Mouse (Mus musculus) lung, embryonic 16.5 days (tissue): ENCODE data around the gene Ccdc181. TPM values are rescaled to one million over a fixed set of nuclear protein-coding genes. Genes with fewer than 3 reads are reported as not detected.

Experiments
- ATAC-seq: fragments of 200-750 bp; cut with Nextera tagmentation; 2 replicates; pipeline ENCODE4 v1.8.0; 2017; ENCODE audit warnings: low read depth, mild to moderate bottlenecking, moderate library complexity
- H3K27ac ChIP-seq: fragments of 300-500 bp; sonication (generic); 2 replicates; pipeline ENCODE4 v1.5.1; 2014; ENCODE audit warnings: mild to moderate bottlenecking, control low read depth, low read length
- H3K27me3 ChIP-seq: fragments of 300-500 bp; sonication (generic); 2 replicates; pipeline ENCODE4 v1.6.1; 2014; ENCODE audit warnings: low read depth, low read length, mixed read lengths; ENCODE audit not compliant: control insufficient read depth, insufficient read depth
- H3K36me3 ChIP-seq: fragments of 300-500 bp; sonication (generic); 2 replicates; pipeline ENCODE4 v1.6.1; 2014; ENCODE audit warnings: low read length; ENCODE audit not compliant: control insufficient read depth, insufficient read depth
- H3K4me1 ChIP-seq: fragments of 300-500 bp; sonication (generic); replicated peaks from 2 replicates; pipeline ENCODE4 v1.6.1; 2014; ENCODE audit warnings: low read length, mixed read lengths; ENCODE audit not compliant: control insufficient read depth, insufficient read depth
- H3K4me2 ChIP-seq: fragments of 300-500 bp; sonication (generic); 2 replicates; pipeline ENCODE4 v1.6.1; 2014; ENCODE audit warnings: low read depth, low read length, control low read depth
- H3K4me3 ChIP-seq: fragments of 300-500 bp; sonication (generic); 2 replicates; pipeline ENCODE4 v1.5.1; 2014; ENCODE audit warnings: mild to moderate bottlenecking, low read length, control low read depth
- H3K9ac ChIP-seq: fragments of 300-500 bp; sonication (generic); 2 replicates; pipeline ENCODE4 v1.6.1; 2014; ENCODE audit warnings: low read length, control low read depth
- H3K9me3 ChIP-seq: fragments of 300-500 bp; sonication (generic); 2 replicates; pipeline ENCODE4 v1.6.1; 2016; ENCODE audit warnings: low read length; ENCODE audit not compliant: control insufficient read depth
- WGBS: fragments of 180-500 bp; shearing (Covaris S2); extraction: QIAGEN DNeasy Blood & Tissue Kit; methylation state at CpG from one replicate; pipeline ENCODE4 v1.1.7; 2014; 5-methylcytosine and 5-hydroxymethylcytosine counted together
- polyA plus RNA-seq: library from polyadenylated mRNA; unstranded; fragments of >200 nt; fragmentation: Nextera tagmentation; extraction: Ambion mirVana; gene quantifications from 2 replicates; pipeline ENCODE4 v1.2.1, GENCODE M21; 2015

Ccdc181 gene
- polyA plus RNA-seq, 1 experiment from 2014 or later: 11.7 TPM

- H3K36me3 ChIP-seq: peaks cover 8% of the 10 kb centered on the region
- no peaks in the 10 kb centered on the region for H3K9me3 ChIP-seq
- H3K4me1 ChIP-seq: no peaks in the 10 kb centered on the region
- 77% methylated on average over 4 of the region's 4 CpGs for WGBS
- ATAC-seq: no peak
- H3K4me2 ChIP-seq: no peak overlapping the region
- no peak overlapping the region for H3K4me3 ChIP-seq
- H3K9ac ChIP-seq: no peak overlapping the region
- no peaks in the 10 kb centered on the region for H3K27me3 ChIP-seq
- no peak overlapping the region for H3K27ac ChIP-seq
These were observed 60.5 kb downstream of the Ccdc181 start for GRCm38 (mm10) chr1:164335846-164336245.

Other genes starting within 250 kb of the Ccdc181 start
- gene Sele, start 227.4 kb upstream of the Ccdc181 start, polyA plus RNA-seq: 0.06 TPM in 1 of 2 replicates, not detected in the other
- 2.5 and 5.4 TPM in 2 replicates for gene Sell, start 213.6 kb upstream of the Ccdc181 start, polyA plus RNA-seq
- 0.08 and 0.28 TPM in 2 replicates for gene Selp, start 160.3 kb upstream of the Ccdc181 start, polyA plus RNA-seq
- gene F5, start 123.7 kb upstream of the Ccdc181 start, polyA plus RNA-seq: 0.29 and 0.41 TPM in 2 replicates
- 7.2 and 7.3 TPM in 2 replicates for gene Slc19a2, start 26.5 kb upstream of the Ccdc181 start, polyA plus RNA-seq
- 44.1 and 45.0 TPM in 2 replicates for gene Nme7, start 28.5 kb downstream of the Ccdc181 start, polyA plus RNA-seq
- 34.8 and 37.0 TPM in 2 replicates for gene Blzf1, start 31.9 kb downstream of the Ccdc181 start, polyA plus RNA-seq
- 135 and 154 TPM in 2 replicates for gene Atp1b1, start 182.8 kb downstream of the Ccdc181 start, polyA plus RNA-seq